In genomic region chr19:57006841-57007240, GRCm38 (mm10) we compare ENCODE assay signal across 8 mouse cellular contexts. TPM values are rescaled to one million over a fixed set of nuclear protein-coding genes. Genes with fewer than 3 reads are reported as not detected.
DNase-seq lines count a peak whose midpoint lies in the region; ATAC-seq and TF ChIP-seq lines count a peak whose summit lies in the region.

No protein-coding gene starts in this region.

- TF ChIP-seq POLR2A in cortical plate, adult 2 months (IDR thresholded peaks at IDR 0.05; ENCODE audit: extremely low read depth, insufficient read depth, low read length), result no peak

- DNase-seq in cerebellum, adult 9-11 months, result peak; percentile 56
- no peak for DNase-seq in layer of hippocampus, adult 2 months (ENCODE audit: low spot score in 2 of 2)
- DNase-seq in layer of hippocampus, adult 11-12 months (ENCODE audit: low spot score), result no peak
- no peak for DNase-seq in midbrain, postnatal 0 days (ENCODE audit: low spot score)
- no peak for DNase-seq in urinary bladder, adult 2 months (ENCODE audit: low spot score)
- DNase-seq in yolk sac, embryonic 10.5 days (ENCODE audit: low spot score), result no peak

- H3K4me1 ChIP-seq in cortical plate, adult 2 months (ENCODE audit: control insufficient read depth, insufficient read depth, low read length), result no peaks in the 10 kb centered on the region
- H3K4me1 ChIP-seq in midbrain, postnatal 0 days (ENCODE audit: insufficient read depth, low read length), result peaks cover 5% of the 10 kb centered on the region; the same call in 1 of the 2 replicates

- peaks cover 13% of the 10 kb centered on the region; the same call in 1 of the 2 replicates for H3K27me3 ChIP-seq in midbrain, postnatal 0 days (ENCODE audit: insufficient read depth, low read length)

- no peak for ATAC-seq in cerebellum, adult (ENCODE audit: insufficient number of reproducible peaks, low FRiP score, low TSS enrichment)
- ATAC-seq in midbrain, postnatal 0 days (ENCODE audit: low FRiP score), result no peak

- H3K4me3 ChIP-seq in layer of hippocampus, adult 2 months, result peak overlapping the region; percentile 68
- peak overlapping the region; percentile 48 for H3K4me3 ChIP-seq in cortical plate, adult 2 months (ENCODE audit: insufficient read depth, low read length)
- H3K4me3 ChIP-seq in midbrain, postnatal 0 days (ENCODE audit: low read depth, low read length), result peak overlapping the region; percentile 43

- peak overlapping the region; percentile 87 for H3K27ac ChIP-seq in layer of hippocampus, adult 2 months
- no peak overlapping the region for H3K27ac ChIP-seq in cortical plate, adult 2 months (ENCODE audit: insufficient read depth, low read length)
- 0 out of 2 replicates have a peak overlapping the region, but pooled peaks have one; percentile 9 for H3K27ac ChIP-seq in midbrain, postnatal 0 days (ENCODE audit: low read depth, low read length)

- H3K4me2 ChIP-seq in midbrain, postnatal 0 days (ENCODE audit: low read depth, low read length, poor library complexity, severe bottlenecking), result peak overlapping the region; percentile 82

- H3K36me3 ChIP-seq in midbrain, postnatal 0 days (ENCODE audit: insufficient read depth, low read length), result no peaks in the 10 kb centered on the region

- WGBS in midbrain, postnatal 0 days, result 50% methylated on average over 13 of the region's 13 CpGs

- TF ChIP-seq CTCF in layer of hippocampus, adult 2 months (conservative IDR thresholded peaks at IDR 0.05), result no peak
- no peak for TF ChIP-seq CTCF in cortical plate, adult 2 months (IDR thresholded peaks at IDR 0.05; ENCODE audit: extremely low read depth, insufficient read depth, low read length)
- no peak for TF ChIP-seq CTCF in midbrain, postnatal 0 days (IDR thresholded peaks at IDR 0.05)

- H3K9ac ChIP-seq in midbrain, postnatal 0 days (replicated peaks; ENCODE audit: low read length, poor library complexity, severe bottlenecking), result 0 out of 2 replicates have a peak overlapping the region, but pooled peaks have one; percentile 14

- no peaks in the 10 kb centered on the region for H3K9me3 ChIP-seq in midbrain, postnatal 0 days (ENCODE audit: low read length)

RNA-seq across cellular contexts. Expression of gene Afap1l2, which starts 1.2 kb away (rescaled TPM):
- 10 to 100 TPM; 11.4 to 12.0 TPM for total RNA-seq in layer of hippocampus, adult 2 months (2021)
- polyA plus RNA-seq in cortical plate, adult 2 months (2012; rRNA removed), result 5.8 and 7.0 TPM in 2 replicates
- total RNA-seq in midbrain, postnatal 0 days (2014; rRNA removed), result 13.2 and 15.3 TPM in 2 replicates
- polyA plus RNA-seq in midbrain, postnatal 0 days (2015; fragmentation: Nextera tagmentation; extraction: Ambion mirVana), result 8.1 and 10.8 TPM in 2 replicates
- polyA plus RNA-seq in urinary bladder, adult 2 months (2012; rRNA removed), result 11.4 and 12.2 TPM in 2 replicates
